Mouse (Mus musculus): ENCODE data around the gene Atp6v1c2.

Atp6v1c2 gene

DNA sequence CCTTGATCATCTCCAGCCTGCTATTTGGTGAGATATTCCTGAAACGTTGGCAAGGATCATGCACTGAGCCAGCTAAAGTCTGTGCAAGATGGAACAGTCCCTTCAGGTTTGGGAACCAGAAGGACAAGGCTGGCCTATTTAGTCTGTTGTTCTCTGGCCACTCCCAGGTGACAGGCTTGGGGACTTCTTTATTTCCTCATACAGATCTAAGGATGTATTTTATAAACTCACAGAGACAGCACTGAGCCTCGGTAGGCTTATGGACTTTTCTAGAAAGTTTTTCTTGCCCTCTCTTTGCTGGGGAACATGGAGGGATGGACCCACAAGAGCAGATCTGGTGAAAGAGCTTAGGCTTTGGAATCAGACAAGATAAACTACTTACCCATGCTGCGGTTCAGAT, at the start of gene Atp6v1c2:
Atp6v1c2 (minus strand) TSS at position 101 of the 400 bp plus-strand sequence.
- DNase-seq (ENCODE audit: low spot score) = no peak

DNA sequence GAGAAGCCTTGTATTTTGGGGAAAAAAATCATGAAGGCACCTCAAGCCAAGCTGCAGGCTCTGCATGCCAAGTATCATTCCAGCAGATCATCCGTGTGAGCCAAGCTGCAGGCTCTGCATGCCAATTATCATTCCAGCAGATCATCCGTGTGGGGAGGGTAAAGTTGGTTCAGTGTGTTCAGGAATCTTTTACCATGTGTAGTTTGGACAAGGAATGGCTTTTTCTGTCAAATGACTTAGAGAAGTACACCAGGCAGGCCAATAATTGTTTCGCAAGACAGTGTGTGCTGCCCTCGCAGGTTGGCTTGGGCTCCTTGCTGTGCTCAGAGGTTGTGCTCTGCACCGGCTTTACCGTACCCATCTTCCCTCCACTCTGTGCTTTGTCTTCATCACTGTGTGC, 47.4 kb upstream of the Atp6v1c2 start:
- no peak for DNase-seq (ENCODE audit: low spot score)

GRCm38 (mm10) chr12:17375243-17375642, 46.1 kb upstream of the Atp6v1c2 start:
- DNase-seq (ENCODE audit: low spot score) = no peak

DNA sequence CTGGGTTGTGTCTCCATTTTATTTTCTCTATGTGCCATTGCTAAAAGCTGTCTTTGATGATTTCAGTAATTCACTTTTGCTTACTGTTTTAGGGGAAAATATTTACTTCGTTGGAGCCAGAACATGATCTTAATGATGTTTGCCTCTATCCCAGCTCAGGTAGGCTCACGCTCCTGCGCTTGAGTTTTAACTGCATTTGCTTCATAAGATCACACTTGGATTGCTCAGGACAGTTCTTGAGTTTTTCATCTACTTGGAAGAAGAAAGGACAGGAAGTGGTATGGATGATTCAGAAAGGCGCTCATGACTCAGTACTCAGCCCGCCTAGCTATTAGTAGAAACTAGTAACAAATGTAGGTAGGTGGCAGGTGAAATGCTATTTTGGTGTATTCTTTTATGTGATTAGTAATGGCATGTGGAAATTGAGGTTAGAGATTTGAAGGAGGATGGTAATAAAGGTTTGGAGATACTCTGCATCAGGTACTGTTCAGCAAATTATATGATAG, 44.4 kb upstream of the Atp6v1c2 start:
- no peak for DNase-seq (ENCODE audit: low spot score)

GRCm38 (mm10) chr12:17372696-17373095, 43.5 kb upstream of the Atp6v1c2 start:
- DNase-seq (ENCODE audit: low spot score) = no peak

DNA sequence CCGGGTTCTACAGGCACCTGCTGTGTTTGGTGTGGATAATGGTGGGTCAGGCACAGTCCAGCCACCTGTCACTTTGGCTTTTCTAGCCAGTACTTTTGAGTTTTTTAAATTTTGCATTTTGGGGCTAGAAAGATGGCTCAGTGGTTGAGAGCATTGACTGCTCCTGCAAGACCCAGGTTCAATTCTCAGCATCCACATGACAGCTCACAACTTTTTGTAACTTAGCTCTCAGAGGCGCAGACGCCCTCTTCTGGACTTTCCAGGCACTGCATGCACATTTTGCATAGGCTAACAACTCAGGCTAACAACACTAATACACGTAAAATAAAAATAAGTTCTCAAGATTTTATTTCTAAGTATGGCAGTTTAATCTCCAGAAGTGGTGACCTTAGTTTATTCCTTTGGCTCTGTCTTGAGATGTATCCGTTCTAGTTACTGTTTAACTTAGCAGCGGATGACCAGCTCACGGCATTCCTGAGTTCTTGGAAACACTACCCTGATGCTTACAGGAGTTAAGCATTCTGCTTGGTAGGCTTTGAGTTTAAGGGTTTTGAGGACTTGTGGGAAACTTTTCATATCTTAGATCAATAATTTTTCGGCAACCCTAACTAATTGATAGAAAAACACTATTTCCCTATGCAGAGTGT, 42.6 kb upstream of the Atp6v1c2 start:
- no peak for DNase-seq (ENCODE audit: low spot score)

DNA sequence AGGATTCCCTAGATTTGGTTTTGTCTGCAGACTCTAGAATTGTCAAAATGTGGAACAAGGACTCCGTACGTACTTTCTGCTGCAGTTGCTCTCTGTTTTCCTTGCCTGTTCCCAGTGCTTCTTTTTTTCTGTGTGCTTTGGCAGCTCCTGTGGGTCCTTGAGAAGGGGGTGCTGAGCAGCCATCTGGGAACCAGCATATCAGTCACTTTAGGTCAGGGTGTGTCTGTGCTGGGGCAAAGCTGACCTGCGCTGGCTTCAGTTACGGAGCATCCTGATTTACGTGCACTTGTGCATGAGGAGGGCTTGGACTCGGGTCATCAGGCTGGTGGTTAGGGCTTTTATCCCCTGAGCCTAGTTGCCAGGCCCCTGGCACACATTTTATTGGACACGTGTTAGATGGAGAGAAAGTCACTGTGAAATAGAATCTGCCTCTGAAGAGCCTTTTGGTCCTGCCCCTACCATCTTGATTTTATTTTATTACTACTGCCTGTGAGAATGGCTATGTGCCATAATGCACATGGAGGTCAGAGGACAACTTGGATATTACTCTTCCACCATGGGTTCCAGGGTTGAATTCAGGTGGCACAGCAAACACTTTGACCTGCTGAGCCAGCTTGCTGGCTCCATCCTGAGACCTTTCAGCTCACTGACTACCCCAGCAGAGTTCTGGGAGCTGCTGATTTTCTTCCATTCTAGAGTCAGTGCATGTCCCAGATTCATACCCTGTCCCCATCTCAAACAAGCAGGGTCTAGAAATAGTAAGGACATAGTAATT, 40.6 kb upstream of the Atp6v1c2 start:
- no peak for DNase-seq (ENCODE audit: low spot score)

DNA sequence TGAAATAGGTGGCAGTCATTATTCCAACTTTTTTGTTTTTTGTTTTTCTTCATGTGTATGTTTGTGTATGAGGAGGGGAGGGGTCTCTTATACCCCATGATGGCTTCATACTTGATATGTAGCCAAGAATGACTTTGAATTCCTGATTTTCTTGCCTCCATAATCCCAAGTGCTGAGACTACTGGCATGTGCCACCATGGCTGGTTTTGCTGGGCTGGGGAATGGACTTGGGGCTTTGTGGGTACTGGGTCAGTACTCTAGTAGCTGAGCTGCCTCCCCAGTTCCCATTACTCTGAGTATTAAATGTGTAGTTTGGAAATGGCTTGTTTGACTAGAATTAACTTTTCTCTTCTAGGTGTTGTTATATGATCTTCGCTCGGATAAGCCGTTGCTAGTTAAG, 40.0 kb upstream of the Atp6v1c2 start:
- DNase-seq (ENCODE audit: low spot score) = no peak

DNA sequence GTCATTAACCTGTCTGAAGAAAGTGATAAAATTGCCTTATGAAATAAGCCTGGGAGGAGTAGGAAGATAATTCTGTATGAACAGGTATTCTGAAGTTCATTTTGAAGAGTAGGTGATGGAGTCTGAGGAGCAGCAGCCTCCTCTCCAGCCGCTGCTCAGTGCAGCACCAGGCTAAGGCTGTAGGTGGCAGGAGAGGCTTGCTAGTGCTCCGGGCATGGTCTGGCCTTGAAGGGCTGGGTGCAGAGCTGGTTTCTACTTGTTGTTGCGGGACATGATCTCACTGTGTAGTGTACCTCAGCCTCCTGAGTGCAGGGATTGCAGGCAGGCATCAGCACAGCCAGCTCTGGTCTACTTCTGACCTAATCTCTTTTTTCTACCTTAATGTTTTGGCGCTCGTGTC, 37.8 kb upstream of the Atp6v1c2 start:
- peak; percentile 49 for DNase-seq (ENCODE audit: low spot score)

- DNase-seq (ENCODE audit: low spot score) = no peak
Observed at GRCm38 (mm10) chr12:17362316-17362715, 33.2 kb upstream of the Atp6v1c2 start.

DNA sequence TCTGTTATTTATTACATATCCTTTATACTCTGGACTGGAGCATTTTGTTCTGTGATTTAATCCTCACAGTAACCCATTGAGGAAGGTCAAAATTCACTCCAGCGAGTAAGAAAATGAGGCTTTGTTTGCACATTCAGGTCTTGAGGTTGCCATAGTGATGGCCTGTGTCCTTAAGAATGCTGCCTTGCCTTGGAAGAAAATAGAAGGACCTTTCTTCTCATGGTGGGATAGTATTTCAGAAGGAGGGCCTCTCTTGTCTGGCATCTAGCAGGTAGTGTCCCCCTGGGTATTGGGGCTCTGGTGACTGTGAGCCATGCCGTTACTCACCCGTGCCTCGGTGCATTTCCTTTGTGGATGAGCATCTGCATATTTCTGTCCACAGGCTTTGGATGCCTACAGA, 31.5 kb upstream of the Atp6v1c2 start:
- DNase-seq (ENCODE audit: low spot score) = no peak

DNA sequence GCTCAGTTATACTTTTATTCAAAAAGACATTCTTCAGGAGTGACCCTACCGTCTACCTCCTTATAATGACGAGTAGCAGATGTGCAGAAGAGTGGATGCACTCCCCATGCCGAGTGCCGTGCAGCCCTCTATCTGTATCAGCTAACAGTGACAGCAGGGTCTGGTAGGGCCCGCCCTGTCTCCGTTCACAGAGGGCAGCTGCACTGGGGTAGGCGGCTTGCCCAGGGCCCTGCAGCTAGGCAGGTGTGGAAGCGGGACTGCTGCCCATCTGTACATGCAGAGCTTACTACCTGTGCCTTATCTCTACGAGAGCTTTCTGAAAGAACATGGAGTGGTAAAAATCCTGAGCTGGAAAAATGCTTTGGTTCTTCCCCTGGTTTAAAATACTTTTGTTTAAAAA, 30.9 kb upstream of the Atp6v1c2 start:
- DNase-seq (ENCODE audit: low spot score) = no peak

DNA sequence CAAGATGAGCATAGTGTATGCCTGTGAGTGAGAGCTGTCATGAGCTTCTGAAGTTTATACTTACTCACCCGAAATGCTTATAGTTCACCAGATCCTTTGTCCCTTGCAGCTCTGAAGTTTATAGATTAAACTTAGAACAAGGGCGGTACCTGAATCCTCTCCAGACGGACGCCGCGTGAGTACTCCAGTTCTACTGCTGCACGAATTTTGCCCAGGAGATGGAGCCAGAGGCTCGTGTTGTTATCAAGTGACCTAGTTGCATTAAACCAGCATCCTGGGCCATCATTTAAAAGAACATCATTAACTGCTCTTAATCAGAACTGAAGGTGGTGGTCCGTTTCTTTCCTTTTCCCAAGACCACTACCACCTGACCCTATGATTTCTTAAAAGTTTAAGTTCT, 29.8 kb upstream of the Atp6v1c2 start:
- no peak for DNase-seq (ENCODE audit: low spot score)

- DNase-seq (ENCODE audit: low spot score) = no peak
Observed at GRCm38 (mm10) chr12:17357795-17358194, 28.6 kb upstream of the Atp6v1c2 start.

DNA sequence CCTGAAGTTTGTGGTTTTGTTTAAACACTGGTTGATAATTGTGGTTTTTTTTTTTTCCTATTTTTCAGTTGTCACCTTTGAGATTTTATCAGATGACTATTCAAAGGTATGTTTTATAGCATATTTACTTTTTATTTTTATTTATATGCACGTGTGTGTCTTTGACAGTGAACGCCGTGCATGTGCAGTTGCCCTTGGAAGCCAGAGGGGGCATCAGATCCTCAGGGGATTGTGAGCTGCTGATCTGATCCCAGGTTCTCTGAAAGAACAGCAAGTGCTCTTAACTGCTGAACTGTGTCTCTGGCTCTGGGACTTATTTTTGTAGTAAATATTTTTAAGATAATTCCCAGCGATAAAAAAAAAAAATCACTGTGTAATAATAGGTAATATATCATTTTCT, 27.7 kb upstream of the Atp6v1c2 start:
- DNase-seq (ENCODE audit: low spot score) = no peak

- DNase-seq (ENCODE audit: low spot score) = no peak
Observed at GRCm38 (mm10) chr12:17350106-17350505, 20.9 kb upstream of the Atp6v1c2 start.

DNA sequence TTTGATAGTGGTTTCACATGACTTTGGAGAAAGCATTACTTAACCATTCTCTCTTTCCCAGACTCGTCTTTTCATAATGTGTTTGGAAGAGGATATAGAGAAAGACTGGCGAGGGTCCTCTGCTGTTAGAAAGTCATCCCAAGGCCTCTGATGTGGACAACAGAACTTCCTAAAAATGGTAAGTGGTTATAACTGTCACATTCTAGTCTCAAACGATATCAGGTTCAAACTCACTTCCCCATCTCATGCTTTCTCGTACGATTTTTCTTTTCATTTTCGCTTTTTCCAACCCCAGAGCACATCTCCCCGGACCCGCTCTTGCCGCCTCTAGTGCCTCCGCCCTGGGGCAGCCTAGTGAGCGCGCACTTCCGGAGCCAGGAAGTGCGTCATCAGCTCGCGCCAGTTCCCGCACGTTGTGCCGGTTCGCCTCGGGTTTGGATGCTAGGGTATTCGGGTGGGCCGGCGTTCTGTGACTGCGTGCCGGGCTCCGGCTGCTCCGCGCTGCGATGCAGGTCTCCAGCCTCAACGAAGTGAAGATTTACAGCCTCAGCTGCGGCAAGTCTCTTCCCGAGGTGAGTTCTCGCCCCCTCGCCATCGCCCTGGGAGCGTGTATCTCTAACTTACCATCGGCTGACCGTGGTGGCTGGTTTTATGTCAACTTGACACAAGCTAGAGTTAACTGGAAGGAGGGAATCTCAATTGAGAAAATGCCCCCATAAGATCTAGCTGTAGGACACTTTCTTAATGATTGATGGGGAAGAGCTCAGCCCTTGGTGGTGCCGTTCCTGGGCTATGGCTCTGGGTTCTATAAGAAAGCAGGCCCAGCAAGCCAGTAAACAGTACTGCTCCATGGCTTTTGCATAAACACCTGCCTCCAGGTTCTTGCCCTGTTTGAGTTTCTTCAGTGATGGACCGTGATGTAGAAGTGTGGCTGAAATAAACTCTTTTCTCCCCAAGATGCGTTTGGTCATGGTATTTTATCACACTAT, 19.2 kb upstream of the Atp6v1c2 start, which contains the start of gene Nol10:
Nol10 (plus strand) TSS at position 411 of the 989 bp plus-strand sequence.
- peak; percentile 78 for DNase-seq (ENCODE audit: low spot score)

- DNase-seq (ENCODE audit: low spot score) = no peak
Observed at GRCm38 (mm10) chr12:17347327-17348047, 18.3 kb upstream of the Atp6v1c2 start.

DNA sequence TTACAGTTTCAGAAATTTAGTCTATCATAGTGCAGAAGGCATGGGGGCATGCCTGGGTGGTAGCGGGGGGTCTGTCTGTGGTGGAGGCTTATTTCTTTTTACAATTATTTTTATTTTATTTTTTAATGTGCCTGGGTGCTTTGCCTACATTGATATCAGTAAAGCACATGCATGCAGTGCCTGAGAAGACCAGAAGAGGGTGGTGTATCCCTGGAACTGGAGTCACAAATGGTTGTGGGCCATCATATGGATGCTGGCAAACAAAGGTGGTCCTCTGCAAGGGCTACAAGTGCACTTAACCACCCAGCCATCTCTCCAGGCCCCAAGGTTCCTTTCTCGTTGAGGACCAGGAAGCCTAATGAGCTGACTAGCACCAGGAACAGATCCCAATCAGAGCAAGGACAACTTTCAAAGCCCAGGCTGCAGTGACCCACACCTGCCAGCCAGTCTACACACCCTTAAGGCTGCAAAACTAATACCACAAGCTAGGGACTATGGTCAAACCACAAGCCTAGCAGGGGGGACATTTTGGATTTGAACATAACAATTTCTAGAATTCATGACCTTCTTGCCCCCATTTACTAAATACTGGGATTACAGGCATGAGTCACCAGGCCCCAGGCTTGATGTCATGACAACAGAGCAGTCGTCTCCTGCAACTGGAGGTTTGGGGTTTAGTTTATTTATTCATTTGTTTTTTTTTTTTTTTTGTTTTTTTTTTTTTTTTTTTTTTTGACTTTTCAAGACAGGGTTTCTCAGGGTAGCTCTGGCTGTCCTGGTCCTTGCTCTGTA, 10.2 kb upstream of the Atp6v1c2 start:
- DNase-seq (ENCODE audit: low spot score) = no peak

DNA sequence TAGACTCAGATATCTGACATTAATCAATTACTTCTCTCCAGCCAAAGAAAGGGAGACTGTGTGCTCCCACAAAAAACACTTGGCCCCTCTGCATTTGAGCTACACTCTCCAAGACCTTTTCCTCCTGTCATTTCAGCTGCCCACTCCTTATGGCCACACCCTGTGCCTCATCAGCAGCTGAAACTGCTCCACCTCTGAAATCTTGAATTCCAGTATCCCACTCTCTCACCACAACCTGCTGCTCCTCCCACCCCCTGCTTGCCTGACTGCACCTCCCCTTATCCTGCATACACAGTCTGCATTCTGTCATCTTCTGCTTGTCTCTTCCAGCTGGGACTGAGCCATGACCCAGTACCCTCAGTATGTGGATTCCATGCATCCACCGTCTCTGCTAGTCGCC, 9.2 kb upstream of the Atp6v1c2 start:
- DNase-seq (ENCODE audit: low spot score) = no peak

DNA sequence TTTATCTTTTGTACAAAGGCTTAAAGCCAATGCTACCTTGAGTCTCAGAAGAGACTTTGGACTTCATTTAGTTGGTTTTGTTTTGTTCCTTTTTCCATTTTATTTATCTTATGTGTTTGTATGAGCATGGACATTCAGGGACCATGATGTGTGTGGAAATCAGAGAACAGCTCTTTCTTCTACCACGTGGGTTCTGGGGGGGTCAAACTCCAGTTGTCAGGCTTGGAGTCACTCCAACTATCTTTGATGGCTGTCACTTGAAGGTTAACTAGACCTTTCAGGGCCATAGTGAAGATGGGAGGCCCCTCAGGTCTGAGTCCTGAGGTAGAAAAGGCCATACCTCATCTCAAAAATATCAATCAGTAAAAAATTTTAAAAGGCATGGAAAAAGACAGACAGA, 4.3 kb upstream of the Atp6v1c2 start:
- no peak for DNase-seq (ENCODE audit: low spot score)
